Mouse (Mus musculus): Measurements from ENCODE around the gene Gm8127. TPM values are rescaled to one million over a fixed set of nuclear protein-coding genes. Genes with fewer than 3 reads are reported as not detected.

Gm8127 gene
- polyA plus RNA-seq (2014; fragmentation: Illumina TruSeq; extraction: RNeasy Lipid Tissue Mini Kit (QIAGEN cat#74804); ENCODE audit: low read depth, low replicate concordance) = not detected

DNA sequence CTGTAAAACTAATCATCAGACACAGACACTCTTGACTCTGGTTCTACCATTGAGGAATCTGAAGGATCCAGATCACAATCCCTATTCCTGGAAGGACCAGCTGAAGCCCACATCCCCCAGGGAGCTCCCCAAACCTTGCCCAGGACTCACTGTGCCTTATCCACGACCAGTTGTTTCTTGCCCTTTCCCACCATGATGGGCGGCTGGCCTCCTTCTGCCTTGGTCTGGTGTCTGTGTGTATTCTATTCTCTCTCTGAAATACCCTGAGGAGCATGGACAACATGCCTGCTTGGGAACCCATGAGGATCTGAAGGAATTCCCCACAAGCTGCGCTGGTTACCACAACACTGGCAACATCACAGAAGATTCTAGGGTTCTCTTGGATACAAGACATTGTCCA, at the start of gene Gm8127:
Gene Gm8127, minus strand, starts transcription at position 330 of the 400 bp plus-strand sequence.

DNA sequence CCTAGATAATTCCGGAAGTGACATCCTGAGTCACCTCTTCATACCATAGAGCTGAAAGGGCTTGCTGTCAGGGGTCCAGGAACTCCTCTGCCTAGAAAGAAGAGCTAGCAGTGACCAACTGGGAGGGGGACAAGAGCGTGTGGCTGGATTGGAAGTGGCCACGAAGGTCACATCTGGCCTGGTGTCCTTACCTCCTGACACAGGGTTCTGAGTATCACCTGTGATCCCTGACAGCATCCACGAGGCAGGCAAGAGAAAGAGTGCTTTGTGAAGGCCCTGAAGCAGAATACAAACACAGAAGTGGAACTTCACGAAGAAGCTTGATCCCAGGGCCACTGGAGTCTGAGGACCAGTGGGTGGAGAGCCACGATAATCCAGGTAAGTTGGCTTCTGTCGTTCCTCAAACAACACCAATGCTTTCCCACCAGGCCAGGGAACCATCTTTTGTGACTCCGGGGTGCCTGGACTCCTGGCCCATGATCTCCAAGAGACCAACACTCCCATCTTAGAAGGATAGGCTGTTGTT, 18.6 kb downstream of the Gm8127 start, which contains the start of gene Gm9732:
Gene Gm9732, plus strand, starts transcription at position 51 of the 526 bp plus-strand sequence.

DNA sequence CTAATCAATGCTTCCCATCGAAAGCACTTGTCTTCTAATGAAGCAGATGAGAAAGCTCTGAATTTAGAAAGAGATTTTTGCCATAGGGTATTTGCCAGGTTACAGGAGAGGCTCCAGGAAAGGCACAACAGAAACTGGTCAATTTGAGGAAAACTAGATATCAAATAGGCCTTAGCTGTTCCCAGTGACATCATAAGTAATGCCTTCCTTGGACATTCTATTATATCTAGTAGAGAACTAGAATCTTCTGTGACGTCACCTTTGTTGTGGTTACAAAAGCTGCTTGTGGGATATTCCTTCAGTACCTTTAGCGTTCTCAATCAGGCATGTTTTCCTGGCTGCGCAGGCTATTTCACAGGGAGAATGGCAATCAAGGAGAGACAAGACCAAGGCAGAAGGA, 35.3 kb downstream of the Gm8127 start, which contains the start of gene Gm8126:
Gene Gm8126, plus strand, starts transcription at position 301 of the 400 bp plus-strand sequence.

Other genes starting within 250 kb of the Gm8127 start
- gene Gm8094, start 217.2 kb downstream of the Gm8127 start, polyA plus RNA-seq (2014; fragmentation: Illumina TruSeq; extraction: RNeasy Lipid Tissue Mini Kit (QIAGEN cat#74804); ENCODE audit: low read depth, low replicate concordance) = not detected
- gene Gm8104, start 193.2 kb downstream of the Gm8127 start, polyA plus RNA-seq (2014; fragmentation: Illumina TruSeq; extraction: RNeasy Lipid Tissue Mini Kit (QIAGEN cat#74804); ENCODE audit: low read depth, low replicate concordance) = not detected
- gene Gm7233, start 114.0 kb downstream of the Gm8127 start, polyA plus RNA-seq (2014; fragmentation: Illumina TruSeq; extraction: RNeasy Lipid Tissue Mini Kit (QIAGEN cat#74804); ENCODE audit: low read depth, low replicate concordance) = not detected
- gene Gm8122, start 58.5 kb downstream of the Gm8127 start, polyA plus RNA-seq (2014; fragmentation: Illumina TruSeq; extraction: RNeasy Lipid Tissue Mini Kit (QIAGEN cat#74804); ENCODE audit: low read depth, low replicate concordance) = not detected
- gene Gm8126, start 35.2 kb downstream of the Gm8127 start, polyA plus RNA-seq (2014; fragmentation: Illumina TruSeq; extraction: RNeasy Lipid Tissue Mini Kit (QIAGEN cat#74804); ENCODE audit: low read depth, low replicate concordance) = not detected
- not detected for gene Gm9732, start 18.8 kb downstream of the Gm8127 start, polyA plus RNA-seq (2014; fragmentation: Illumina TruSeq; extraction: RNeasy Lipid Tissue Mini Kit (QIAGEN cat#74804); ENCODE audit: low read depth, low replicate concordance)
- not detected for gene 1700001F09Rik, start 54.0 kb upstream of the Gm8127 start, polyA plus RNA-seq (2014; fragmentation: Illumina TruSeq; extraction: RNeasy Lipid Tissue Mini Kit (QIAGEN cat#74804); ENCODE audit: low read depth, low replicate concordance)
- not detected for gene Gm8138, start 122.5 kb upstream of the Gm8127 start, polyA plus RNA-seq (2014; fragmentation: Illumina TruSeq; extraction: RNeasy Lipid Tissue Mini Kit (QIAGEN cat#74804); ENCODE audit: low read depth, low replicate concordance)
- not detected for gene Gm5799, start 249.7 kb upstream of the Gm8127 start, polyA plus RNA-seq (2014; fragmentation: Illumina TruSeq; extraction: RNeasy Lipid Tissue Mini Kit (QIAGEN cat#74804); ENCODE audit: low read depth, low replicate concordance)